Mouse (Mus musculus) lung, postnatal 0 days (tissue): Measurements from ENCODE around the gene Cdpf1. TPM values are rescaled to one million over a fixed set of nuclear protein-coding genes. Genes with fewer than 3 reads are reported as not detected.

Experiments used
- ATAC-seq: fragments of 200-750 bp; cut with Nextera tagmentation; 2 replicates; pipeline ENCODE4 v1.8.0; 2017; ENCODE audit warnings: moderate library complexity
- DNase-seq: peaks from one replicate; pipeline ENCODE4 v3.0.0-alpha.2; 2016; ENCODE audit warnings: low spot score
- H3K27ac ChIP-seq: fragments of 300-500 bp; sonication (generic); 2 replicates; pipeline ENCODE4 v1.5.1; 2014; ENCODE audit warnings: antibody characterized with exemption, mild to moderate bottlenecking, low read length, mixed read lengths
- H3K27me3 ChIP-seq: fragments of 300-500 bp; sonication (generic); replicated peaks from 2 replicates; pipeline ENCODE4 v1.6.1; 2014; ENCODE audit warnings: low read length, mixed read lengths; ENCODE audit not compliant: insufficient read depth
- H3K36me3 ChIP-seq: fragments of 300-500 bp; sonication (generic); 2 replicates; pipeline ENCODE4 v1.6.1; 2014; ENCODE audit warnings: low read length, mixed read lengths; ENCODE audit not compliant: insufficient read depth
- H3K4me1 ChIP-seq: fragments of 300-500 bp; sonication (generic); 2 replicates; pipeline ENCODE4 v1.6.1; 2014; ENCODE audit warnings: antibody characterized with exemption, low read depth, low read length, mixed read lengths; ENCODE audit not compliant: insufficient read depth
- H3K4me2 ChIP-seq: fragments of 300-500 bp; sonication (generic); replicated peaks from 2 replicates; pipeline ENCODE4 v1.6.1; 2014; ENCODE audit warnings: low read depth, mild to moderate bottlenecking, low read length, moderate library complexity, mixed read lengths
- H3K4me3 ChIP-seq: fragments of 300-500 bp; sonication (generic); 2 replicates; pipeline ENCODE4 v1.5.1; 2014; ENCODE audit warnings: low read depth, low read length
- H3K9ac ChIP-seq: fragments of 300-500 bp; sonication (generic); replicated peaks from 2 replicates; pipeline ENCODE4 v1.6.1; 2014; ENCODE audit warnings: low read depth, mild to moderate bottlenecking
- H3K9me3 ChIP-seq: fragments of 300-500 bp; sonication (generic); 2 replicates; pipeline ENCODE4 v1.6.1; 2016; ENCODE audit warnings: low read length, mixed read lengths
- CTCF ChIP-seq: IDR thresholded peaks from 2 replicates; pipeline ENCODE4 v1.5.1; 2016; ENCODE audit warnings: antibody characterized with exemption, mild to moderate bottlenecking
- EP300 ChIP-seq: IDR thresholded peaks from 2 replicates; pipeline ENCODE4 v1.6.1; 2016; ENCODE audit warnings: antibody characterized with exemption, mild to moderate bottlenecking, control low read depth
- WGBS: fragments of 180-500 bp; shearing (Covaris S2); extraction: QIAGEN DNeasy Blood & Tissue Kit; methylation state at CpG from one replicate; pipeline ENCODE4 v1.1.7; 2014; 5-methylcytosine and 5-hydroxymethylcytosine counted together
- polyA plus RNA-seq: library from polyadenylated mRNA; unstranded; fragments of >200 nt; fragmentation: Nextera tagmentation; extraction: Ambion mirVana; gene quantifications from 2 replicates; pipeline ENCODE4 v1.2.1, GENCODE M21; 2015

Gene Cdpf1
- polyA plus RNA-seq, result 46.8 and 48.3 TPM in 2 replicates

DNA sequence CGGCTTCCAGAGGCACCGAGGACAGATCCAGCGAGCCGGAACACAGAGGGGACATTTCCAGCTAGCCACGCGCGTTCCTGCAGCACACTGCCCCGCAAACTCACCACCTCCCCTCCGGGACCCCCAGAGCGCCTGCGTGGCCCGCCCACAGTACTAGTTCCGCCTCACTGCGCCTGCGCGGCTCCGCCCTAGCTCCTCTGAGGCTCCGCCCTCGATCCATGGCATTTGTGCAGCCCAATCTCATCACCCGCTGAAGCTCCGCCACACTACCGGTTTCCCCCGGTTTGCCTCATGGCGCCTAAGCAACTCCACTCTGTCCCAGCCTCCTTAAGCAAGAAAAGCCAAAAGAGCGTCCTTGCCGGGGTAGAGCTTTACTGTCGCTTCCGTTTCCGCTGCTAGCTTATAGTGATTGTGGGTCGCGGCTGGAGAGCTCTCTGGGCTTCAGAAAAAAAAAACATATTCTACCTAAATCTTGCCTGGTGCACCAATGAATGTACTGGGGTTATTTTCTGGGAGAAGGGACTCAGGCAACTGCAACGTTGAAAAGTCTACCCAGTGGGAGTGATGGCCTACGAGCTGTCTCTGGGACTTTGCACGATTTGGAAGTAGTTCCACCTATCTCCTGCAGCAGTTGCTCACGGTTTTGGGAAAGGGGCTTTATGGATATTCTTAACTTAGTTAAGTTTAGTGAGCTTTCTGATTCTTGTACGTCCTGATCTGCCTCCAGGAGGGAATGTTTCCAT lies at the start of gene Cdpf1:
Cdpf1 (minus strand) TSS at position 163 of the 743 bp plus-strand sequence.
- Histone ChIP-seq H3K4me2 (peak within 1 kb of the TSS; percentile 91), H3K9me3 (no peaks in the 10 kb centered on the region), H3K27me3 (no peaks in the 10 kb centered on the region), H3K4me3 (peak within 1 kb of the TSS; percentile 74), H3K36me3 (no peaks in the 10 kb centered on the region), H3K9ac (peak within 1 kb of the TSS; percentile 79), H3K27ac (peak within 1 kb of the TSS; percentile 91), H3K4me1 (0 out of 2 replicates have a peak, but pooled peaks cover 5% of the 10 kb centered on the region)
- DNase-seq, result peak; percentile 98
- peak; percentile 96 for ATAC-seq
- TF ChIP-seq CTCF (no peak; the same call in 1 of the 2 replicates), EP300 (no peak)
- 3% methylated on average over 30 of the region's 36 CpGs for WGBS

DNA sequence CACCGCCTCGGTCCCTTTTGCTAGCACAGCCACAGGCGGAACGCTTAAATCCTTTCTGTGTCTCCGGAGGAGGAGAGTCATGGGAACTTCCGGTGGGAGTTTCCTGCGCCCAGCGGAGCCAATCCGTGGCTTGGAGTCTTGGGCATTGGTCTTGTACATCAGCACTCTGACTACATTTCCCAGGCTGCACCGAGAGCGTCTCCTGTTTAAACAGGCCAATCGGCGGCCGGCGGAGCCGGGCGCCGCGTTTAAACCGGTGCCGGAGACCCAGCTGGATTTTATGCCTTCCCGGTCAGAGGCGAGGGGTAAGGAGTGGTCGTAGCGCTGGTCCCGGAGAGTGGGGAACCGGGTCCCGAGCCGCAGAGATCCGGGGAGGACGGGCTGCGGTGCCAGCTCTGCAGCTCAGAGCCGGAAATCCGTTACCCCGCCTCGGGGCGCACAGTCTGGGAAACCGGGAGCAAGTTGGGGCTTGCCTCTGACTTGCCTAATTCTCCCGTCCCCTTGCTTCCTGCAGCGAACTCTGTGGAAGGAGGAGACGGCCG lies 48.1 kb upstream of the Cdpf1 start, which contains the start of gene Gtse1:
Gtse1 (plus strand) TSS at position 256 of the 542 bp plus-strand sequence.
- TF ChIP-seq EP300, result no peak
- TF ChIP-seq CTCF, result no peak
- no peaks in the 10 kb centered on the region for H3K9me3 ChIP-seq
- H3K4me3 ChIP-seq, result peak within 1 kb of the TSS; percentile 52
- H3K9ac ChIP-seq, result peak within 1 kb of the TSS; percentile 65
- peak within 1 kb of the TSS; percentile 65 for H3K27ac ChIP-seq
- DNase-seq (peak; percentile 98), ATAC-seq (peak; percentile 100)
- H3K4me2 ChIP-seq, result peak within 1 kb of the TSS; percentile 85
- no peaks in the 10 kb centered on the region for H3K36me3 ChIP-seq
- H3K4me1 ChIP-seq, result no peaks in the 10 kb centered on the region
- under 1% methylated on average over 41 of the region's 42 CpGs for WGBS
- H3K27me3 ChIP-seq, result no peaks in the 10 kb centered on the region

DNA sequence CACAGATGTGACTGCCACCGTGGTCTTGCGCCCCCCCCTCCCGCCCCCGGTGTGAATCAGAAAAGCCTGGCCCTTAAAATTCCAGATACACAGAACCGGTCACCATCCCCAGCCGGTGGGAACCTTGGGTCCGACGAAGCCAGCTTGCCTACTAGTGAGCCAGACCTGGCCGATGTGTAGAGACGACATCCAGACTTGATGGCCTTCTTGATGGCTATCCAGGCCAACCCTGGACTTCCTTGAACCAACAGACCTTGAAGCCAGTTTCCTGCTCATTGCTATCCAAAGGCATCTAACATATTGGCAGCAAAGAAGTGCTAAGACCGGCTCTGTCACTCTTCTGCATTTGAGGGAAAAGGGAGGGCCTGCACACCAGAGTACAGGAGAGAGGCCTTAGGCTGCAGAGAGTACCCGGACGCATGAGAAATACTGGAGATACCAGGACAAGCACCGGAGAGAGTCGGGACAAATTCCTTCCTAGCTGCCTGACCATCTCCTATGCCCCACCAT lies 47.5 kb upstream of the Cdpf1 start:
- Histone ChIP-seq H3K4me2 (peak overlapping the region; percentile 85), H3K27me3 (no peaks in the 10 kb centered on the region), H3K36me3 (no peaks in the 10 kb centered on the region), H3K4me3 (peak overlapping the region; percentile 52), H3K4me1 (no peaks in the 10 kb centered on the region), H3K9me3 (no peaks in the 10 kb centered on the region), H3K9ac (peak overlapping the region; percentile 65), H3K27ac (peak overlapping the region; percentile 65)
- TF ChIP-seq EP300 (no peak), CTCF (no peak)
- WGBS, result 9% methylated on average over 15 of the region's 15 CpGs
- DNase-seq (no peak), ATAC-seq (peak; percentile 16)

DNA sequence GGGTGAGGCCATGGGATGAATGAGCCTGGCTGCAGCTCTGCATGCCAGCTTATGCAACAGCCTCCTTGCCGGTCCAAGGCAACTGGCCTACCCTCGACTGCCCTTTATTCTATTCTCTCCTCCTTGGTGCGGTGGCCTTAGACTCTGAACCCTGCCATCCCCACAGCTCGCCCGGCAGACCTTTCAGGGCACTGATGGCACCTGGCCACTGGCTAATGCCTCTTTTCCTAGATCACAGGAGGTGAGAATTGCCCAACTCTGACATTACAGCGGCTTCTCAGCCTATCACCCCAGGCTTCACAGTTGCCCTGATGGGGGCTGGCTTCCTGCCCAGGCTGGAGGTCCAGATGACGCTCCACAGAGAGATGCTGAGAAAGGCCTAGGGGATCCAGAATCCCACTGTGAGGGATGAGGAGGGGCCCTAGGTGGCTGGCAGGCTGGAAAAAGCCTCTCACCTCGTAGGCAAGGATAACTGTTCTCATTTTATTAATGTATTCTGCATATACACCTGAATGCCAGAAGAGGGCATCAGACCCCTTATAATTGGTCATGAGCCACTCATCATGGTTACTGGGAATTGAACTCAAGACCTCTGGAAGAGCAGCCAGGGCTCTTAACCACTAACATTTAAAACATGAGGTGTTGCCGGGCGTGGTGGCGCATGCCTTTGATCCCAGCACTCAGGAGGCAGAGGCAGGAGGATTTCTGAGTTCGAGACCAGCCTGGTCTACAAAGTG lies 40.3 kb upstream of the Cdpf1 start:
- no peak for DNase-seq
- no peaks in the 10 kb centered on the region for H3K27me3 ChIP-seq
- WGBS, result 74% methylated on average over 12 of the region's 12 CpGs
- no peaks in the 10 kb centered on the region for H3K36me3 ChIP-seq
- no peak overlapping the region for H3K9ac ChIP-seq
- H3K9me3 ChIP-seq, result no peaks in the 10 kb centered on the region
- TF ChIP-seq EP300 (no peak), CTCF (peak; percentile 41)
- ATAC-seq, result no peak
- no peak overlapping the region for H3K4me3 ChIP-seq
- no peak overlapping the region for H3K27ac ChIP-seq
- no peaks in the 10 kb centered on the region for H3K4me1 ChIP-seq
- H3K4me2 ChIP-seq, result no peak overlapping the region

DNA sequence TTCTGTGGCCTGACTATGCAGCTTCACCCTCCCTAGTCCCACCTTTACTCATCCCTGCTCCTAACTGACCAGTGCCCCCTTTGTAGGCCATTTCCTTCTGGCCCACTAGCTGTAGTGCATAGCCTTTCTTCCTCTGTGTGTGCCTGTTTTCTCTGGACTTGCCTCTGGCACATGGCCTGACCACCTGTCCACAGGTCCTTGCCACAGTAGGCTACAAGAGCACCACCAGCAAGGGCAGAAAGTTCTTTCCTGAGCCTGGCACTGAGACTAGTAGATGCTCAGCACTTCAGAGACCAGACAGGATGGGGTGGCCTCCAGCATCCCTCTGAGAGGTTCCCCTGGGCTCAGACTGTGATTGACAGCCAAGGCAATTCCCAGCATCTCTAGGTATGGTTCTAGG lies 33.6 kb upstream of the Cdpf1 start:
- TF ChIP-seq CTCF, result no peak
- no peak for TF ChIP-seq EP300
- no peaks in the 10 kb centered on the region for H3K9me3 ChIP-seq
- DNase-seq (no peak), ATAC-seq (no peak)
- H3K27me3 ChIP-seq, result no peaks in the 10 kb centered on the region
- H3K36me3 ChIP-seq, result no peaks in the 10 kb centered on the region
- H3K4me1 ChIP-seq, result no peaks in the 10 kb centered on the region
- no peak overlapping the region for H3K27ac ChIP-seq
- H3K4me3 ChIP-seq, result no peak overlapping the region
- H3K9ac ChIP-seq, result no peak overlapping the region
- no peak overlapping the region for H3K4me2 ChIP-seq

DNA sequence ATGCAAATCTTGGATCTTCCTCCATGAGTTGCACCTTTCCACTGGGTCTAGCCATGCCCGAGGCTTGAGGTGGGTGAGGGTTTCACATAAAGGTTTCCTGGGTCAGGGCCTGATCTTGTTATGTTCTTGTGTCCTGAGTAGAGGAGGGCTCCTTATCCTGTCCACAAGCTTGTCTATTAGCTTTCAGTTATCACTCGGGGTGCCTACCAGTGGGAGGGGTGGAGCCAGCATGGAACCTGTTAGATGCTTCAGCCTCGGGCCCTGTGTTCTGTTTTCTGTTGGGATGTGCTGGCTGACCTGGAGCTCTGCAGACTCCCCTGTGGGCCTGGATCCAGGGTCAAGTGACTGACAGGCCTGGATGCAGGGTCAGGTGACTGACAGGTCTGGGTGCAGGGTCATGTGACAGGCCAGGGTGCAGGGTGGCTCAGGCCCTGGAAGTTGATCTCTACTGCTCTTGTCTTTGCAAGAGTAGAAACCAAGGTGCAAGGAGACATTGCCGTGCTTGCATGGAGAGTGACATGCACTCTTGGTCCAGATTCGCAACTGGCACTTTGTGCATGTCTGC lies 30.4 kb upstream of the Cdpf1 start:
- Histone ChIP-seq H3K4me3 (no peak overlapping the region), H3K27me3 (no peaks in the 10 kb centered on the region), H3K4me1 (no peaks in the 10 kb centered on the region), H3K27ac (no peak overlapping the region), H3K4me2 (no peak overlapping the region), H3K9ac (no peak overlapping the region), H3K36me3 (no peaks in the 10 kb centered on the region), H3K9me3 (no peaks in the 10 kb centered on the region)
- no peak for TF ChIP-seq CTCF
- no peak for TF ChIP-seq EP300
- WGBS, result 69% methylated on average over 5 of the region's 5 CpGs
- ATAC-seq (no peak), DNase-seq (no peak)
